Mouse (Mus musculus) neural tube, embryonic 13.5 days (tissue): ENCODE results near the gene Fignl1. TPM values are rescaled to one million over a fixed set of nuclear protein-coding genes. Genes with fewer than 3 reads are reported as not detected.

Experiments
- ATAC-seq: fragments of 200-750 bp; cut with Nextera tagmentation; 2 replicates; pipeline ENCODE4 v1.8.0; 2017; ENCODE audit warnings: low read depth, mild to moderate bottlenecking, moderate TSS enrichment, moderate library complexity
- H3K27ac ChIP-seq: fragments of 300-500 bp; sonication (generic); replicated peaks from 2 replicates; pipeline ENCODE4 v1.5.1; 2015; ENCODE audit warnings: moderate library complexity, mild to moderate bottlenecking, inconsistent platforms
- H3K27me3 ChIP-seq: fragments of 300-500 bp; sonication (generic); 2 replicates; pipeline ENCODE4 v1.6.1; 2015; ENCODE audit warnings: mild to moderate bottlenecking, inconsistent platforms
- H3K36me3 ChIP-seq: fragments of 300-500 bp; sonication (generic); 2 replicates; pipeline ENCODE4 v1.6.1; 2015; ENCODE audit warnings: mild to moderate bottlenecking, inconsistent platforms
- H3K4me1 ChIP-seq: fragments of 300-500 bp; sonication (generic); replicated peaks from 2 replicates; pipeline ENCODE4 v1.6.1; 2015; ENCODE audit warnings: inconsistent platforms
- H3K4me2 ChIP-seq: fragments of 300-500 bp; sonication (generic); 2 replicates; pipeline ENCODE4 v1.6.1; 2015; ENCODE audit warnings: inconsistent platforms, mild to moderate bottlenecking, moderate library complexity
- H3K4me3 ChIP-seq: fragments of 300-500 bp; sonication (generic); 2 replicates; pipeline ENCODE4 v1.5.1; 2015; ENCODE audit warnings: mild to moderate bottlenecking, inconsistent platforms
- H3K9ac ChIP-seq: fragments of 300-500 bp; sonication (generic); 2 replicates; pipeline ENCODE4 v1.6.1; 2015; ENCODE audit warnings: moderate library complexity, mild to moderate bottlenecking, inconsistent platforms
- H3K9me3 ChIP-seq: fragments of 300-500 bp; sonication (generic); 2 replicates; pipeline ENCODE4 v1.6.1; 2016; ENCODE audit warnings: inconsistent platforms
- WGBS: fragments of 180-500 bp; shearing (Covaris S2); methylation state at CpG from one replicate; pipeline ENCODE4 v1.1.7; 2015; 5-methylcytosine and 5-hydroxymethylcytosine counted together
- polyA plus RNA-seq: library from polyadenylated mRNA; unstranded; fragments of >200 nt; fragmentation: Nextera tagmentation; extraction: Ambion mirVana; gene quantifications from 2 replicates; pipeline ENCODE4 v1.2.1, GENCODE M21; 2015

The Fignl1 gene
- polyA plus RNA-seq: 13.5 and 15.5 TPM in 2 replicates

GRCm38 (mm10) chr11:11808820-11809403, at the start of gene Fignl1:
Gene Fignl1, minus strand, starts transcription at chr11:11808962.
- H3K27me3 ChIP-seq: no peaks in the 10 kb centered on the region
- peak; percentile 97 for ATAC-seq
- H3K36me3 ChIP-seq: no peaks in the 10 kb centered on the region
- H3K4me1 ChIP-seq: peaks cover 17% of the 10 kb centered on the region
- peak within 1 kb of the TSS; percentile 70 for H3K4me2 ChIP-seq
- peak within 1 kb of the TSS; percentile 82 for H3K9ac ChIP-seq
- peak within 1 kb of the TSS; percentile 94 for H3K27ac ChIP-seq
- no peaks in the 10 kb centered on the region for H3K9me3 ChIP-seq
- peak within 1 kb of the TSS; percentile 55 for H3K4me3 ChIP-seq
- under 1% methylated on average over 53 of the region's 53 CpGs for WGBS

GRCm38 (mm10) chr11:11856959-11857358, 48.2 kb upstream of the Fignl1 start:
- H3K4me1 ChIP-seq: peaks cover 22% of the 10 kb centered on the region
- H3K27me3 ChIP-seq: no peaks in the 10 kb centered on the region
- ATAC-seq: no peak
- 0 out of 2 replicates have a peak, but pooled peaks cover 3% of the 10 kb centered on the region for H3K9me3 ChIP-seq
- 97% methylated on average over 3 of the region's 3 CpGs for WGBS
- no peak overlapping the region for H3K27ac ChIP-seq
- H3K4me2 ChIP-seq: no peak overlapping the region
- H3K4me3 ChIP-seq: no peak overlapping the region
- no peaks in the 10 kb centered on the region for H3K36me3 ChIP-seq
- H3K9ac ChIP-seq: no peak overlapping the region

- H3K27ac ChIP-seq: peak overlapping the region; percentile 64
- WGBS: 11% methylated on average over 11 of the region's 11 CpGs
- ATAC-seq: peak; percentile 62
- peak overlapping the region; percentile 17; the same call in 1 of the 2 replicates for H3K4me2 ChIP-seq
- H3K9ac ChIP-seq: peak overlapping the region; percentile 18; the same call in 1 of the 2 replicates
- H3K27me3 ChIP-seq: no peaks in the 10 kb centered on the region
- no peak overlapping the region for H3K4me3 ChIP-seq
- H3K36me3 ChIP-seq: no peaks in the 10 kb centered on the region
- 0 out of 2 replicates have a peak, but pooled peaks cover 3% of the 10 kb centered on the region for H3K9me3 ChIP-seq
- peaks cover 33% of the 10 kb centered on the region for H3K4me1 ChIP-seq
Observed at GRCm38 (mm10) chr11:11855685-11856131, 46.9 kb upstream of the Fignl1 start.

- 9% methylated on average over 6 of the region's 6 CpGs for WGBS
- peaks cover 38% of the 10 kb centered on the region for H3K4me1 ChIP-seq
- H3K4me2 ChIP-seq: no peak overlapping the region
- H3K27me3 ChIP-seq: no peaks in the 10 kb centered on the region
- ATAC-seq: peak; percentile 85
- 0 out of 2 replicates have a peak, but pooled peaks cover 3% of the 10 kb centered on the region for H3K9me3 ChIP-seq
- H3K4me3 ChIP-seq: no peak overlapping the region
- H3K27ac ChIP-seq: peak overlapping the region; percentile 64
- no peaks in the 10 kb centered on the region for H3K36me3 ChIP-seq
- H3K9ac ChIP-seq: peak overlapping the region; percentile 18; the same call in 1 of the 2 replicates
Observed at GRCm38 (mm10) chr11:11855061-11855672, 46.4 kb upstream of the Fignl1 start.

GRCm38 (mm10) chr11:11853731-11854461, 45.1 kb upstream of the Fignl1 start:
- Histone ChIP-seq H3K9ac (no peak overlapping the region), H3K4me3 (no peak overlapping the region), H3K4me1 (peaks cover 43% of the 10 kb centered on the region), H3K27ac (no peak overlapping the region), H3K4me2 (no peak overlapping the region), H3K27me3 (no peaks in the 10 kb centered on the region), H3K9me3 (0 out of 2 replicates have a peak, but pooled peaks cover 3% of the 10 kb centered on the region), H3K36me3 (no peaks in the 10 kb centered on the region)
- 38% methylated on average over 4 of the region's 4 CpGs for WGBS
- no peak for ATAC-seq

GRCm38 (mm10) chr11:11851957-11852505, 43.3 kb upstream of the Fignl1 start:
- Histone ChIP-seq H3K9ac (no peak overlapping the region), H3K4me3 (no peak overlapping the region), H3K36me3 (no peaks in the 10 kb centered on the region), H3K27me3 (no peaks in the 10 kb centered on the region), H3K4me1 (peaks cover 43% of the 10 kb centered on the region), H3K4me2 (no peak overlapping the region), H3K27ac (peak overlapping the region; percentile 28; the same call in 1 of the 2 replicates), H3K9me3 (0 out of 2 replicates have a peak, but pooled peaks cover 3% of the 10 kb centered on the region)
- 52% methylated on average over 6 of the region's 6 CpGs for WGBS
- ATAC-seq: no peak

- peaks cover 36% of the 10 kb centered on the region for H3K4me1 ChIP-seq
- ATAC-seq: no peak
- no peak overlapping the region for H3K4me3 ChIP-seq
- H3K27ac ChIP-seq: peak overlapping the region; percentile 49
- H3K4me2 ChIP-seq: no peak overlapping the region
- H3K9me3 ChIP-seq: no peaks in the 10 kb centered on the region
- H3K27me3 ChIP-seq: no peaks in the 10 kb centered on the region
- H3K9ac ChIP-seq: no peak overlapping the region
- no peaks in the 10 kb centered on the region for H3K36me3 ChIP-seq
- 69% methylated on average over 6 of the region's 6 CpGs for WGBS
Observed at GRCm38 (mm10) chr11:11850476-11851267, 41.9 kb upstream of the Fignl1 start.

GRCm38 (mm10) chr11:11849513-11850311, 41.0 kb upstream of the Fignl1 start:
- Histone ChIP-seq H3K4me1 (peaks cover 34% of the 10 kb centered on the region), H3K4me2 (no peak overlapping the region), H3K4me3 (no peak overlapping the region), H3K36me3 (no peaks in the 10 kb centered on the region), H3K9me3 (no peaks in the 10 kb centered on the region), H3K27ac (0 out of 2 replicates have a peak overlapping the region, but pooled peaks have one; percentile 49), H3K27me3 (no peaks in the 10 kb centered on the region), H3K9ac (no peak overlapping the region)
- WGBS: 72% methylated on average over 13 of the region's 13 CpGs
- ATAC-seq: no peak

GRCm38 (mm10) chr11:11848467-11848866, 39.7 kb upstream of the Fignl1 start:
- Histone ChIP-seq H3K4me1 (peaks cover 45% of the 10 kb centered on the region), H3K9ac (no peak overlapping the region), H3K36me3 (no peaks in the 10 kb centered on the region), H3K27me3 (no peaks in the 10 kb centered on the region), H3K9me3 (no peaks in the 10 kb centered on the region), H3K4me2 (no peak overlapping the region), H3K4me3 (no peak overlapping the region), H3K27ac (no peak overlapping the region)
- 94% methylated on average over 4 of the region's 4 CpGs for WGBS
- no peak for ATAC-seq

- Histone ChIP-seq H3K27ac (peak overlapping the region; percentile 14), H3K9me3 (no peaks in the 10 kb centered on the region), H3K4me3 (no peak overlapping the region), H3K9ac (no peak overlapping the region), H3K4me1 (peaks cover 23% of the 10 kb centered on the region), H3K36me3 (no peaks in the 10 kb centered on the region), H3K4me2 (no peak overlapping the region), H3K27me3 (no peaks in the 10 kb centered on the region)
- 37% methylated on average over 8 of the region's 8 CpGs for WGBS
- no peak for ATAC-seq
Observed at GRCm38 (mm10) chr11:11845044-11845443, 36.3 kb upstream of the Fignl1 start.
